Mouse (Mus musculus) heart, embryonic 16.5 days (tissue): Measurements from ENCODE around the gene AU018091. TPM values are rescaled to one million over a fixed set of nuclear protein-coding genes. Genes with fewer than 3 reads are reported as not detected.

Source experiments
- ATAC-seq: fragments of 200-750 bp; cut with Nextera tagmentation; replicated peaks from 2 replicates; pipeline ENCODE4 v1.8.0; 2017; ENCODE audit warnings: moderate number of reproducible peaks; ENCODE audit not compliant: insufficient read depth, low FRiP score; ENCODE audit errors: extremely low read depth
- H3K27ac ChIP-seq: fragments of 300-500 bp; sonication (generic); 2 replicates; pipeline ENCODE4 v1.5.1; 2014; ENCODE audit warnings: mild to moderate bottlenecking, low read length, control low read depth, moderate library complexity
- H3K27me3 ChIP-seq: fragments of 300-500 bp; sonication (generic); 2 replicates; pipeline ENCODE4 v1.6.1; 2014; ENCODE audit warnings: low read length, mixed read lengths; ENCODE audit not compliant: control insufficient read depth, insufficient read depth
- H3K36me3 ChIP-seq: fragments of 300-500 bp; sonication (generic); 2 replicates; pipeline ENCODE4 v1.6.1; 2014; ENCODE audit not compliant: control insufficient read depth, insufficient read depth
- H3K4me1 ChIP-seq: fragments of 300-500 bp; sonication (generic); 2 replicates; pipeline ENCODE4 v1.6.1; 2014; ENCODE audit warnings: low read length, mixed read lengths; ENCODE audit not compliant: control insufficient read depth, insufficient read depth
- H3K4me2 ChIP-seq: fragments of 300-500 bp; sonication (generic); 2 replicates; pipeline ENCODE4 v1.6.1; 2014; ENCODE audit warnings: low read depth, mild to moderate bottlenecking, control low read depth, low read length
- H3K4me3 ChIP-seq: fragments of 300-500 bp; sonication (generic); 2 replicates; pipeline ENCODE4 v1.5.1; 2014; ENCODE audit warnings: mild to moderate bottlenecking, control low read depth, low read length
- H3K9ac ChIP-seq: fragments of 300-500 bp; sonication (generic); 2 replicates; pipeline ENCODE4 v1.6.1; 2014; ENCODE audit warnings: low read length, control low read depth
- H3K9me3 ChIP-seq: fragments of 300-500 bp; sonication (generic); replicated peaks from 2 replicates; pipeline ENCODE4 v1.6.1; 2016; ENCODE audit warnings: low read length; ENCODE audit not compliant: control insufficient read depth
- WGBS: fragments of 180-500 bp; shearing (Covaris S2); extraction: QIAGEN DNeasy Blood & Tissue Kit; methylation state at CpG from one replicate; pipeline ENCODE4 v1.1.7; 2014; 5-methylcytosine and 5-hydroxymethylcytosine counted together
- polyA plus RNA-seq: library from polyadenylated mRNA; unstranded; fragments of >200 nt; fragmentation: Nextera tagmentation; extraction: Ambion mirVana; gene quantifications from 2 replicates; pipeline ENCODE4 v1.2.1, GENCODE M21; 2015

Gene AU018091
- polyA plus RNA-seq, 1 experiment from 2014 or later = not detected

DNA sequence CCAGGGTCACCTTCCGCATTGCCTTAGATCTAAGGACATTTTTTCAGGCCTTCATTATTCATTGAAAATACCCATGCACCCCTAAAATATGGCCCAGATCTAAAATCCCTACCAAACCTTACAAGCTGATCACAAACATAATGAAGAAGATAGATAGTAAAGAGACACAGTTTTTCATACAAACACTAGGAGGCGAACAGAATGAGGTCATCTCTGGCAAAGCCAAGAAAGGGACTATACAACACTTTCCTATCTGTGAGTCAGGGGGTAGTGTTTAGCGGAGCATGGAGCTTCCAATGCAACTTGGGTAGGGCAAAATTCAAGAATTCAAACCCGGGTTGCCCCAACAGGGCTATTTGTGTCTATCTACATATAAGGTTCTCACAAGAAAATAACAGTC lies 35.6 kb upstream of the AU018091 start:
- H3K4me2 ChIP-seq = no peak overlapping the region
- no peak overlapping the region for H3K9ac ChIP-seq
- no peaks in the 10 kb centered on the region for H3K9me3 ChIP-seq
- no peaks in the 10 kb centered on the region for H3K27me3 ChIP-seq
- no peak overlapping the region for H3K27ac ChIP-seq
- 73% methylated on average over 4 of the region's 4 CpGs for WGBS
- H3K4me3 ChIP-seq = no peak overlapping the region
- H3K4me1 ChIP-seq = 0 out of 2 replicates have a peak, but pooled peaks cover 3% of the 10 kb centered on the region
- no peaks in the 10 kb centered on the region for H3K36me3 ChIP-seq
- no peak for ATAC-seq

GRCm38 (mm10) chr7:3203890-3204289 lies 34.9 kb upstream of the AU018091 start:
- 5% methylated on average over 3 of the region's 3 CpGs for WGBS
- no peak overlapping the region for H3K27ac ChIP-seq
- no peak for ATAC-seq

GRCm38 (mm10) chr7:3201134-3201705 lies 32.2 kb upstream of the AU018091 start:
- no peak for ATAC-seq
- Histone ChIP-seq H3K9ac (no peak overlapping the region), H3K4me3 (no peak overlapping the region), H3K9me3 (no peaks in the 10 kb centered on the region), H3K27ac (no peak overlapping the region), H3K36me3 (no peaks in the 10 kb centered on the region), H3K27me3 (no peaks in the 10 kb centered on the region), H3K4me1 (0 out of 2 replicates have a peak, but pooled peaks cover 3% of the 10 kb centered on the region), H3K4me2 (no peak overlapping the region)
- 25% methylated on average over 12 of the region's 12 CpGs for WGBS

More at GRCm38 (mm10) chr7:3203890-3204289, 34.9 kb upstream of the AU018091 start:
- H3K9me3 ChIP-seq = no peaks in the 10 kb centered on the region
- H3K9ac ChIP-seq = no peak overlapping the region
- H3K4me1 ChIP-seq = 0 out of 2 replicates have a peak, but pooled peaks cover 3% of the 10 kb centered on the region
- no peak overlapping the region for H3K4me3 ChIP-seq
- H3K4me2 ChIP-seq = no peak overlapping the region
- H3K36me3 ChIP-seq = no peaks in the 10 kb centered on the region
- no peaks in the 10 kb centered on the region for H3K27me3 ChIP-seq

DNA sequence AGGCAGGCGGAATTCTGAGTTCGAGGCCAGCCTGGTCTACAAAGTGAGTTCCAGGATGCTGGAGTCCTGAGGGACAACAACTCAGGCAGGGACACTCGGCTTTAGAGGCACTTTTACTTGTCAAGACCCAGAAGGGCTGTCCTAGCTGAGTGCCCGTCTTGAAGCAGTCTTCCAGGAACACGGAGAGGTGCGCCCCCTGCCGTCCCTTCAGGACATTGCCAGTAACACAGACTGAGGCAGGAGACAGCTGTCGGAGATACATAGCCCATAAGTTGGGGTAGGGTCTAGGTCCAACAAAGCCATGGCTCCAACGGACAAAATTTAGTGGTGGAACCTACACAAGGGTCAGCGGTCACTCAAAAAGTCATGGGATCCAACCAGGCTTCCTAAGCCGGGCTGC lies 29.9 kb upstream of the AU018091 start:
- H3K9me3 ChIP-seq = no peaks in the 10 kb centered on the region
- no peaks in the 10 kb centered on the region for H3K27me3 ChIP-seq
- 43% methylated on average over 11 of the region's 11 CpGs for WGBS
- no peak overlapping the region for H3K4me2 ChIP-seq
- H3K36me3 ChIP-seq = no peaks in the 10 kb centered on the region
- 0 out of 2 replicates have a peak, but pooled peaks cover 2% of the 10 kb centered on the region for H3K4me1 ChIP-seq
- H3K27ac ChIP-seq = no peak overlapping the region
- no peak overlapping the region for H3K4me3 ChIP-seq
- ATAC-seq = no peak
- no peak overlapping the region for H3K9ac ChIP-seq

- Histone ChIP-seq H3K9me3 (no peaks in the 10 kb centered on the region), H3K27me3 (no peaks in the 10 kb centered on the region), H3K36me3 (no peaks in the 10 kb centered on the region), H3K27ac (no peak overlapping the region), H3K9ac (no peak overlapping the region), H3K4me1 (no peaks in the 10 kb centered on the region), H3K4me3 (no peak overlapping the region), H3K4me2 (no peak overlapping the region)
- no peak for ATAC-seq
- WGBS = 50% methylated on average over 5 of the region's 5 CpGs
Measured at GRCm38 (mm10) chr7:3195850-3196249, 26.8 kb upstream of the AU018091 start.

- H3K36me3 ChIP-seq = no peaks in the 10 kb centered on the region
- no peak overlapping the region for H3K4me3 ChIP-seq
- no peak overlapping the region for H3K9ac ChIP-seq
- 86% methylated on average over 4 of the region's 4 CpGs for WGBS
- H3K4me1 ChIP-seq = no peaks in the 10 kb centered on the region
- H3K27me3 ChIP-seq = no peaks in the 10 kb centered on the region
- no peak overlapping the region for H3K27ac ChIP-seq
- no peak for ATAC-seq
- no peaks in the 10 kb centered on the region for H3K9me3 ChIP-seq
- H3K4me2 ChIP-seq = no peak overlapping the region
Measured at GRCm38 (mm10) chr7:3194531-3194930, 25.5 kb upstream of the AU018091 start.

- Histone ChIP-seq H3K9me3 (no peaks in the 10 kb centered on the region), H3K4me1 (no peaks in the 10 kb centered on the region), H3K27me3 (no peaks in the 10 kb centered on the region), H3K4me3 (no peak overlapping the region), H3K9ac (no peak overlapping the region), H3K4me2 (no peak overlapping the region), H3K36me3 (no peaks in the 10 kb centered on the region), H3K27ac (no peak overlapping the region)
- WGBS = 15% methylated on average over 5 of the region's 6 CpGs
- ATAC-seq = no peak
Measured at GRCm38 (mm10) chr7:3193905-3194304, 24.9 kb upstream of the AU018091 start.

GRCm38 (mm10) chr7:3193049-3193632 lies 24.1 kb upstream of the AU018091 start:
- Histone ChIP-seq H3K4me3 (no peak overlapping the region), H3K4me1 (no peaks in the 10 kb centered on the region), H3K36me3 (no peaks in the 10 kb centered on the region), H3K27ac (no peak overlapping the region), H3K4me2 (no peak overlapping the region), H3K9ac (no peak overlapping the region), H3K27me3 (no peaks in the 10 kb centered on the region), H3K9me3 (no peaks in the 10 kb centered on the region)
- 76% methylated on average over 4 of the region's 4 CpGs for WGBS
- no peak for ATAC-seq

DNA sequence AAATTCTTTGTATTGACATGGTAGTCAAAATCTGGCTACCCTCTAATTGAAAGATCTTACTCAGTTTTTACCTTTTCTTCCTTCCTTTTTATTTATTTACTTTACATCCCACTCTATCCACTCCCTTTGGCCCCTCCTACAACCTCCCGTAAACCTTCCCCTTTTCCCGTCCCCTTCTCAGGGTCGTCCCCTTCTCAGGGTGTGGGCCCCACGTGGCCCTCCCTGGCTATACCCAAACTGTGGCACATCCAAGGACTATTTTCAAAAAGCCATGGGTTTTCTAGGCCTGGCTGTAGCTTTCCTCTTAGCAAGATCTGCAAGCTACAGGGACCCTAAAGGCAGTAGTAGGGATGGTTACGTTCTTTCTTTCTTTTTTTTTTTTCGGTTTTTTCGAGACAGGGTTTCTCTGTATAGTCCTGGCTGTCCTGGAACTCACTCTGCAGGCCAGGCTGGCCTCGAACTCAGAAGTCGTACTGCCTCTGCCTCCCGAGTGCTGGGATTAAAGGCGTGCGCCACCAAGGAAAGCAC lies 23.0 kb upstream of the AU018091 start:
- H3K4me3 ChIP-seq = no peak overlapping the region
- ATAC-seq = no peak
- WGBS = 75% methylated on average over 12 of the region's 12 CpGs

More for the DNA sequence above, 23.0 kb upstream of the AU018091 start:
- Histone ChIP-seq H3K9me3 (no peaks in the 10 kb centered on the region), H3K4me2 (no peak overlapping the region), H3K36me3 (no peaks in the 10 kb centered on the region), H3K9ac (no peak overlapping the region), H3K27me3 (no peaks in the 10 kb centered on the region), H3K27ac (no peak overlapping the region), H3K4me1 (no peaks in the 10 kb centered on the region)
